Mouse (Mus musculus) lung, postnatal 36 days (tissue): ENCODE data around the gene Supt20.

Experiments
- DNase-seq: peaks from one replicate; pipeline ENCODE4 v3.0.0; 2022; ENCODE audit warnings: mixed read lengths

Gene Supt20

DNA sequence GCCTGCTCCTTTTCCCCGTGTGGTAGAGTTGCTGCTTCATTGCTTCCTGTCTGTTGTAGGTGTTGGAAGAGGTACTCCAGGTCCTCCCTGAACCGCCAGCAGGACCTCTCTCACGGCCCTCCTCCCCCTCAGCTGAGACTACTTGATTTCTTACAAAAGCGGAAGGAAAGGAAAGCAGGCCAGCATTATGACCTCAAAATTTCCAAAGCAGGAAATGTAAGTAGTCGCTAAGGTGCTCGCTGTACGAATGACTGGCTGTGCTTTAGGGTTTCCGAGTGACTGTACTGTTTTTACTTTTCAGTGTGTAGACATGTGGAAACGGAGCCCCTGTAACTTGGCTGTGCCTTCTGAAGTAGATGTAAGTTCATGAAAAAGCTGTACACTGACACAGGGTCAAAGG, 16.4 kb downstream of the Supt20 start:
- peak; percentile 36 for DNase-seq

DNA sequence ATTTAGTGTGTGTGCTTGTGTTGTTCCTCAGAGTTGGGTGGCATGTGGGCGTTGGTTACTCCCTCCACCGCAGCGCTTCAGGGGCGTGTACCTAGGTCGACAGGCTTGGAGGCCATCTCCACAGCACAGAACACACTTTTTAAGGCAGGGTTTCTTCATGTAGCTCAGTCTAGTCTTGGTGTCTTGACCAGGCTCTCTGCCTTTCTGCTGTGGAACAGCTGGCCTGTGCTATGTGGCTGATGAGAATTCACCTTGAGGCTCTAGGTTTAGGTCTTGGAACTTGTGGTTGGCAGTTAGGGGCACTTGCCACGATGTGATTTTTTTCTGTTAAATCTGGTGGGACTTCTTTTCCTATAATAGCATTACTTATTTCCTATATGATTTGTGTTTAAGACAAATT, 21.6 kb downstream of the Supt20 start, which contains the start of gene Gm21958:
TSS of gene Gm21958 (minus strand) at position 101 of the 400 bp plus-strand sequence.
- no peak for DNase-seq

DNA sequence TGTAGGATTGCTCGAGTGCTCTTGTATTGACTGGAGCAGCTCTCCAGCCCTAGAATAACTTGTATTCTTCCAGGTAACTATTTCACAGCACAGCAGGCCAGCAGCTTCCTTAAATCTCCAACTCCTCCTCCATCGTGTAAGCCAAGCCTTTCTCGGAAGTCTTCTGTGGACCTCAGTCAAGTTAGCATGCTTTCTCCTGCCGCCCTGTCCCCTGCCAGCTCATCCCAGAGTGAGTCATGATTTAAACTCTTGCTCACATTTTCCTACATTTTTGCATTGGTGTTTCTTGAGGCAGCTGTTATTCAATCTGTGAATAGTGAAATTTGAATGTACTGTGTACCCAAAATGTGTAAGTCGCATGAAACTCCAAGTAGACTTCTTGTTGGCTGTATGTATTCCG, 22.9 kb downstream of the Supt20 start:
- DNase-seq, result no peak

DNA sequence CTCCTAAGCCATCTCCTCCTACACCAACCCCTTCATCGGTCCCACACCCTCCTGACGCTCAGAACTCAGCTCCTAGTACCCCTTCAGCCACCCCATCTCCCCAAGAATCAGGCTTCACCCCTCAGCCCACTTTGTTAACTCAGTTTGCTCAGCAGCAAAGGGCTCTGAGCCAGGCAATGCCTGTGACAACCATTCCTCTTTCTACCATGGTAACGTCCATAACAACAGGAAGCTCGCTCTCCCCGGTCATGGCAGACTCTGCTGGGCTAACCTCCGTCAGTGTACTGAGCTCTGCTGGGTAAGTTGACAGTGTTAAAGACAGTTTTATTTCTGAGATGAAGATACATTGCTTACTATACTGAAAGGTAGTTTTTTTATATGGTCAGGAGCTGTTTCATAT, 24.7 kb downstream of the Supt20 start:
- DNase-seq, result no peak

DNA sequence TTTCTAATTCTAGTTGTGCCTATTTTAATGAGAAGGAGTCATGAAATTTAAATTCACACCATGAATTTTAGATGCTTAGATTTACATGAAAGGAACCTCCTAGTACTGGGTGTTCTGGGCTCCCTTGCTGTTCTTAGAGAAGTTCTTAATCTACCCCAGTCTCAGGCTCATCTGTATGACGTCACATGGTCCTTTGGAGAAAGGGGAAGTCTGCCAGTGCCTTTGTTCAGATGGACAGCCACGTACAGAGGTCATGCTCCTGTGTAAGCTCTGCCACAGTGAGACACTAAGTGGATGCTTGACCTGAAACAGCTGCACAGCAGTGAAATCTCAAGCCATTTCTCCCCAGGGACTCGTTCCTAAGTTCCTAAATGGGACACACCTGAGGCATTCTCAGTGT, 26.3 kb downstream of the Supt20 start:
- DNase-seq, result peak; percentile 44

DNA sequence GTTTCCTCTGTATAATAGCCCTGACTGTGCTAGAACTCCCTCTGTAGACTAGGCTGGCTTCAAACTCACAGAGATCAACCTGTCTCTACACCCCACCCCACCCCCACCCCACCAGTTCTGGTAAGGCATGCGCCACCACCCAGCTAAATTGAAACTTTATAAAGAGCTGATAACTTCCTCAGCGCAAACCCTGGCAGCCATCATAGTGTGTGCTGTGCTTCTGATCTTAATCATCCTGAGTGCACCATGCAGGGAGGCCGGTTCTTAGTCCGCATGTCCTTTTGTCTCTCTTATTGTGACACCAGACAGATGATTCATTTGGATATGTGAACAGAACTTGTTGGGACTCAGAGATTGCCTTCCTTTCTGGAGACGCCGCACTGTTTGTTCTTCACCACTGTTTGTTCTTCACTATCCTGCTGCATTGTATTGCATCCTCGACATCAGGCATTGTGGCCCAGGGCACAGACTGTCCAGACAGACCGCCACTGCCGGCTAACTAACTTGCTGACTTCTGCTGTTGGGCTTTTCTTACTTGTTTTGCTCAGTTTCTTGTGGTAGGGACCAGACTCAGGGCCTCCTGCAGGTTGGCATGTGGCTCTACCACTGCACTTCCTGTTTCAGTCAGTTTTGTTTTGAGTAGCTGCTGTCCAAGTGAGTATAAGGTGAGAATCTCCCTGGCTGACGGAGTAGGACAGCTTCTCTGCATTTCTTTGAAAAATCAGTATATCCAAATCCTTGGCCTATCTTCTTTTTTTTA, 31.3 kb downstream of the Supt20 start:
- peak; percentile 42 for DNase-seq

DNA sequence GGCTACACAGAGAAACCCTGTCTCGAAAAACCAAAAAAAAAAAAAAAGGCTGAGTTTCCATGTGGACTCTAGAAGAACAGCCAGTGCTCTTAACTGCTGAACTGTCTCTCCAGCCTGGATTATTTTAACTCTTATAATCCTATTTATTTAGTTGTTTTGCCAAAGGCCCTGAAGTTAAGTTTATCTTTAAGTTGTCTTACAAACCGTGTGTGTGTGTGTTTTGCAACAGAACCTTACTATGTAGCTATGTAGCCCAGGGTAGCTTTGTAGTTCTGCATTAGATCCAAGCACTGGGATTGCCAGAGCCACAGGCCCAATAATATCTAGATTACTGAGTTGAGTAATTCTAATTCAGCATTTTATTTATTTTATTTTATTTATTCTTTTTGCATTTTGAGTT, 32.7 kb downstream of the Supt20 start:
- DNase-seq, result no peak

DNA sequence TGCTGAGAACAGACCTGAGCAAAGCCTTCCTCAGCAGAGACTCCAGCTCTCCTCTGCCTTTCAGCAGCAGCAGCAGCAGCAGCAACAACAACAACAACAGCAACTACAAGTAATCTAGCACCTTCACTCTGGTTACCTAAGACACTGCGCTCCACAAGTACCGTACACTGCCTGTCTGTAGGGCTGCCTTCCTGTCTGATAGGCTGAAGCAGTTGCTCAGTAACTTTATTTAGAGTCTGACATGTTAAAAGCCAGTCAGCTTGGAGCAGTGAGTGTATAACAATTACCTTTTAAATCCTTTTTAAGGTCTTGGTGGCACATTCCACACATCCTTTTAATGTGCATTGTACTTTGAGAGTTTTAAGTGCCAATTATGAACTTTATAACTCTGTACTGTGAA, 35.0 kb downstream of the Supt20 start:
- no peak for DNase-seq

DNA sequence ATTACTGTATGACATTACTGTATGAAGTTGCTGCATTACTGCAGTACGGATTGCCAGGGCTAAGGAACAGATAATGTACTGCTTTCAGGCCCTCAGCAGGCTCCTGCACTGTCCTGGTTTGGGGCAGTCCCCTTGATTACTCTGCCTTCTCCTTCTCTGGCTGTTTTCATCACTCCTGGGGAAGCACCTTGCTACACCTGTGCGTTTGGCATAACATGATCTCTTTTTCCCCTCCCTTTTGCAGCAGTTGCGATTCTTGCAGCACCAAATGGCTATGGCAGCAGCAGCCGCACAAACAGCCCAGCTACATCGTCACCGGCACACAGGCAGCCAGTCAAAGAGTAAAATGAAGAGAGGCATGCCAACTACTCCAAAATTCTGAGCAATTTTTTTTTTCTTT, 35.5 kb downstream of the Supt20 start:
- no peak for DNase-seq

DNA sequence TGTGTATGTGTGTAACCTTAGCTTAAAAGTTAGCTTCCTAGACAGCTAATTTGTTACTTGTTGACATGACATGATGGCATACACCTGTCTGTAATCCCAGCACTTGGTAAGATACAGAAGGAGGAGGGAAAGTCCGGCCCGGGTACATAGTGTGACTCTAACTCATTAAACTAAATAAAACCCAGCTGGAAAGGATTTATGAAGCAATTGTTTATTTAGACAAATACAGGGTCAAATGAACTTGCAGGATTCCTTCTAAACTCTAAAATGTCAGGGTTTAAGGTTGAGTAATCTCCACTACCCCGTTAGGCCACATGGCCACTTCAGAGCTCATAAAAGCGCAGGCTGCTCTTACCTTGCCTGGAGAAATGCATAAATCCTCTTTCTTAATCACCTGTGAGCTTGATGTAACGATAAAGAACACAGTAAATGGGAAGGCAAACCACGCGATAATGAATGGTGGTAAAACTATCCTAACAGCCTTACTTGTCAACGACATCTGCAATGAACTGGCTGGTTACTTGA, 39.1 kb downstream of the Supt20 start:
- no peak for DNase-seq

DNA sequence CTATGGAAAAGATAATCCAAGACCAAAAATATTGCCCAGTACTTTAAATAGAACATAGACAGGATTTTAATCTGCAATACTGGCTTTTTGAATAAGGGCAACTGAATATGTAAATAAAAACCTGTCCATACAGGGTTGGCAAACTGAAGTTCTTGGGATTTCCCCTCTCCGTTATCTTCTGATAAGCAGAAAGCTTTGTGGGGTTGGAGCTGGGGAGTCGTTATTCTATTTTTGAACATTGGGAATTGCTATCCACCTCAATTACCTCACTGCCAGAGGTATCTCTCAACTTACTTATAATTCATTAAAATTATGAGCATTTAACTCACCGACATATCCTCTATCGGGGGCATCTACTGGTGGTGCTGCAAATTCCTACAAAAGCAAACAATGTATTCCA, 39.8 kb downstream of the Supt20 start:
- no peak for DNase-seq

DNA sequence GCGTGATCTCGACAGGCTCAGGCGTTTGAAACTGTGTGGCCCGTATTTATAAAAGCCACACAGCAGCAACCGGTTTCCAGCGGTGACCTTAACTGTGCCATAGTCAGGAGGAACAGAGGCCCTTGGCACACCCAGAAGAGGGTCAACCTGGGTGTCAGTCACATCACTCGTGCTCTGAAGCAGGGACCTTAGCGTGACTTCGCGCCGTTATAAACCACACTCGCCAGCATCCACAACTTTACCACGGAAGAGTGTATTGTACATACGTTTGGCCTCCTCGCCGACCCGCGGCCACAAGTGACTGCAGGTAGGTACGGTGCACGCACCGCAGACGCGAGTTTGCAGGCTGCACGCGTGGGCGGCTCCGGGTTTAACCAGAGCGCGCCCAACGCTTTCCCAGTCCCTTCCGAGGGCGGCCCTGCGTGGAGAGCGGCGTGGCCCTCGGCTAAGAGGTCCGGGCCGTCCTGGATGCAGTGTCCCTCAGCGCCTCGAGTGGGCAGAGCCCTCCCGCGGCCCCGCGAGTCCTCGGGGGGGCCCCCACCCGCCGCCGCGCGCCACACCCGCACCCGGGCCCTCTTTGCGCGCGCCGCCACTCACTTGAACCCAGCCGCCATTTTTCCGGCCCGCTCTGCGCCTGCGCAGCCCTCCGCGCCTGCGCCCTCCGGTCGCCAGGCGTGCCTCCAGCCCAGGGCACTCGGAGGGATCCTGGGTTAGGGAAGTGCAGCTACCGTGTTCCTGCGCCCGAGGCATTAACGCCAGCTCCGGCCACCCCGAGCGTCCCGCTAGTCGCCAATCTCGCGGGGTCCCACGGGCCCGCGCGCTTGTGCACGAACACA, 42.0 kb downstream of the Supt20 start:
- peak; percentile 89 for DNase-seq

DNA sequence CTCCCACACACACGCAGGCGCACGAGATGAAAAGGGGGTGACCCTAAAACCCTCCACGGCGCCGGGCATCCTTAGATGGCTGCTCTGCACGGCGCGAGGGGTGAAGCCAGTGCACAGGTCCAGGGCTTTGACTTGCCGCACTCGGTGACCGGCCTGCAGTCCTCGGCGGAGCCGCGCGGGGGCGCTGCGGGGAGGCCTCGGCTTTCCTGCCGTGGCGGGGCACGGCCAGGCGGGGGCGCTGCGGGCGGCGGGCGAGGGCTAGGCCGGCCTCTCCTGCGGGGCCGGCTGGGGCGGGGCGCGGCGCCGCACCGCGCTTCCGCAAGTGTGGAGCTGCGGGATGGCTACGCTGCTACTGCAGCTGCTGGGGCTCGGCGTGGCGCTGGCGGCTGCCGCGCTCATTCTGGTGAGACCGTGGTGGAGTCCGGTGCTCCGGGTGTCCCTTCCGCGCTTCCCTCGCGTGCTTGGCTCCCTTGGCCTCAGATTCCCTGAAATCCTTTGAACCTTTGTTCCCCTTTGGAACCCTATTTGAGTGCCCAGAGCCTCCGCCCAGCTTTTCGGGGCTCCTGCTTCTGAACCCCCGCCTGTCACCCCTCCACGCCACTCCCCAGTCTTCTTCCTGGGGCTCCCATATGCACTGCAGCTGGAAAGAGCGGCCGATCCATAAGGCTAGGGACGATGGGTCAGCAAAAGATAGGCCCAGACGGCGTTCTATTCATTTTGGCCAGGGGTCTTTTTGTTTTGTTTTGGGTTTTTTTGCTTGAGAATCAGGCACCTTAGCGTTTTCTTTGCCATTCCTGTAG, 42.8 kb downstream of the Supt20 start, which contains the start of the genes Exosc8 and Alg5:
TSS of gene Exosc8 (minus strand) at position 147 of the 800 bp plus-strand sequence.
TSS of gene Alg5 (plus strand) at position 293 of the 800 bp plus-strand sequence.
- peak; percentile 87 for DNase-seq

DNA sequence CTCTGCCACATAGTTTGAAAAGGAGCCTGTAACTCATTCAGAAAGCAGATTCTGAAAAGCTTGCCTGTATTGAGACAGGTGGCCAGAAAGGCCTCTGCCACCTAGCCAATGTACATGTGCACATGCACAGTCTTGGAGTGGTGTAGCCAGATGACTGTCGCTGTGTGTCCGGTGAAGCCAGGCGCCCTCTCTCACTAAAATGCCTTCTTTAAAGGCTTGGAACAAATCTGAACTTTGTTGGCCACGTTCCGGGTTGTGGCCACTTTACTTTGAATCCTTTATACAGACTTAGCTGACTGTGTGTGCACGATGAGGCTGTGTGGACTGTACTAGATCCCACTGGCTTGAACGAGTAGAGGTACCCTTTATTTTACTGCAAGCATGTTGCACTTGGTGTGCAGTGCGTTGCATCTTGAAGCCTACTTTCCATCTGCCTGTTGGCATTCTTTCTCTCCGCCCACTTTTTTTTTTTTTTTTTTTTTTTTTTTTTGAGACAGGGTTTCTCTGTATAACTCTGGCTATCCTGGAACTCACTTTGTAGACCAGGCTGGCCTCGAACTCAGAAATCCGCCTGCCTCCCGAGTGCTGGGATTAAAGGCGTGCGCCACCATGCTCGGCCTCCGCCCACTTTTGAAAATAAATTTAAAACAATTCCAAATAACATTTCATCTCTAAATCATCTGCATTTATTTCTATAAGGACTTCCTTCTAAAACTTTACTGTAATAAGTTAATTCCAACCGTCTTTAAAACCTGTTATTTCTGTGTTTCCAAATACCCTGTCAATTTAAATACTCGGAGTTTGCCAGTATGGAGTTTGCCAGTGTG, 43.7 kb downstream of the Supt20 start:
- no peak for DNase-seq

DNA sequence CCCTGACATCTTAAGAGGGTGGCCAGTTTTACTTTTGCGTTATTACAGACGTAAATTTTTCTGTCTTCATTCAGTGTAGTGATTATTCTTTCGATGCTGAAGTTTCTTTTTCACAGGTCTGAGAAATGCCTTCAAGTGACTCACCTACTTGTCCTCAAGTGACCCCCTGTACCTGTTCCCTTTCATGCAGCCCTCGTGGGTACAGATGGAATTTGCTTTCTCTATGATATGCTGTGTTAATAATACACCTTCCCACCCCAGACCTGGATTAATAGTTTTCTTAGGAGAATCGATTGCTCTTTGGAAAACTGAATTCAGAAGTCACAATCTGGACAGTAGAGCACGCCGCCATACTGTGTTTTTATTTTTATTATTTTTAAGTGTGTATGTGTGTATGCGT, 44.7 kb downstream of the Supt20 start:
- no peak for DNase-seq

DNA sequence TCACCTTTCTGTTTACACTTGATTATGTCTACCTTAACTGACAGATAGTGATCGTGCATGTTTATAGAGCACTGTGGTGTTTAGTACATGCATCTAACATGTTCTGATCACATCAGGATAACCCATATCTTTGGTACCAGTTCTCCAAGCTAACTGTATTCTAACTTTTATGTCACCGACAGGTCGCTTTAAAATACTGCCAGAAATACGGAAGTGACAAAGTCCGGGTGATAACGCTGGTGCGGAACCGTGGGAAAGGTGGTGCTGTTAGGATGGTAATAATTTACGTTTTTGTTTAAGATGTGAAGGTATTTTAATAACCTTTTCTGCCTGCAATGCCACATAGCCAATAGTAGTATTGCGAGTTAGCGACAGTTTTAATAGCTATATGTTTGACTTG, 49.4 kb downstream of the Supt20 start:
- no peak for DNase-seq

DNA sequence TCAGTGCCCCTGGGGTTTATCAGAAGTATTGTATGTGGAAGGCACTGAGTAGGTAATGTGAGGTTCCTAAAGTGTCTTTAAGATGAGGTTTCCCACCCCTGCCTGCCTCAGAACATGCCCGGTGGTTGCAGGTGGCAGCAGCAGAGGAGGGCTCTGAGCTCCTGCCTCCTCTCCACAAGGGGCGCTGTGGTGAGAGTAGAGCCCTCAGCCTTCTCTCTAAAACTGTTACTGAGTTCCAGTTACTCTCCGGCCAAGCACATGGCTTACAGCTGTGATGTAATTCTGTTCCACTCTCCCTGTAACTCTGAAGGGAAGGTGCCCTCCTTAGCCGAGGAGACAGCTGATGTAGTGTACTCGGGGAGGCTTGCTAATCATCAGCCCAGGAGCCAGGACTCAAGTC, 53.2 kb downstream of the Supt20 start:
- no peak for DNase-seq

DNA sequence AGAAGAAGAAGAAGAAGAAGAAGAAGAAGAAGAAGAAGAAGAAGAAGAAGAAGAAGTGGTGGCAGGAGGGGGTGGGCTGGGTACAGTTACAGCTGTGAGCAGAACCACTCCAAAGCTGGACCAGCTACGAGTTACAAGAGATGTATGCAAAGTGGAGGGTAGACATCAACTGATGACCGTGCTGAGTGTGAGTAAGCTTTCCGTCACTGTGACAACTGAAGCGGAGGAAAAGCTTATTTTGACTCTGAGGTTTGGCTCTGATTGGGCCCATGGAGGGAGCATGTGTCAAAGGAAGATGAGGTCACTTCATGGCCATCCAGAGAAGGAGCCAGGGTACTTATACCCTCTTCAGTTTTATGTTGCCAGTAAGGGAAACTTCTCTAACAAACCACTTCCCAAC, 60.8 kb downstream of the Supt20 start:
- DNase-seq, result no peak

DNA sequence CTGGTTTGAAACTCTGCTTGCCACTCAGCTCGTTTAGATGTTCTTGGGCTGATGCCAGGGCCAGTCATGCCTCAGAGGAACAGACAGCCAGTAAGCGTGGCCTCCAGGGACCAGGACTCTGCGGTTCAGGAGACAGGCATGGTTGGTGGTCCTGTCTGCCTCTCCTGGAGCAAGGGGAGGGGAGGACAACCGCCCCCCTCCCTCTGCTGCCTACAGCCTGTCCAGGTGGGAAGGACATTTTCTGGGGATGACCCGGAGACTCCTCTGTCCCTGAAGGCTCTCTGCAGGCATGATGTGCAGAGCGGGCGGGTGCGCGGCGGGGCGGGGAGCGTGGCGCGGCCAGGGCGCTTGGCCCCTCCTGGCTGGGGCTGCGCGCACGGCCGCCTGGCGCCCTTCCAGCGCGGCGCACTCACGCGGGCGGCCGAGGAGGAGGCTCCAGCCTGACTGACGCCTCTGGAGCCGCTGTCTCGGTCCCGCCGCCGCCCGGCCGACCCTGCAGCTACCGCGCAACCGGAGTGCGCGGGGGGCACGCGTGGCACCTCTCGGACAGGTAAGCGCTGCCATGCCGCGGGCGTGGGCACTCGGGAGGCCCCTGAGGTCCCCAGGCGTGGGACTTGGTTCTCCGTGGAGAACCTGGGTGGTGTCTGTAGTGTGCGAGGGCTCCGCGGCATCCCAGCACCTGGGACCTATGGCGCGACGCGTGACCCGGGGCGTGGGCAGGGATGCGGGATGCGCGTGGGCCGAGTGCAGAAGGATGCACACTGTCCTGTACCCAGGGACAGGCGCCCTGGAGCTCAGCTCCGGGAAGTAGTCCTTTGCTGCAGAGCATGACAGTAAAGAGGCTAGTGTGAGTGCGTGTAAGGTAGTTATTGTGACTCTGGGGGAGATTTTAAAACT, 62.8 kb downstream of the Supt20 start, which contains the start of gene Smad9:
TSS of gene Smad9 (plus strand) at position 438 of the 897 bp plus-strand sequence.
- DNase-seq, result peak; percentile 46

DNA sequence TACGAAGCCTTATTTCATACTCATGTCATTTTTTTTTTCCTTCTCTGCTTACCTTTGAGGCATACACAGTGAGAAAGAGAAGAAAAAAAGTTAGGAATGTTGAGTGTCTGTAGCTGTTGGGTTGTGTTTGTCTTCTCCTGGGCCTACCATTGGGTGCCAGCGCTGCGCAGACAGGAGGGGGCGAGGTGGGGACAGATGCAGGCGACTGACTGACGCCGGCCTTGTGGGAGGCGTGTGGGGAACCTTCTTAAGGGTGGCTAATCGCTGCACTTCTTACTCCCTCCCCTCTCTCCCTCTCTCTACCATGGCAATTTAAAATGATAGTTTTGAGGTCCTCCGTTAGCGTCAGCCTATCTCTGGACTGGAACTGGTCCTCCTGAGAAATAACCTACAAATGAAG, 63.5 kb downstream of the Supt20 start:
- DNase-seq, result peak; percentile 43

DNA sequence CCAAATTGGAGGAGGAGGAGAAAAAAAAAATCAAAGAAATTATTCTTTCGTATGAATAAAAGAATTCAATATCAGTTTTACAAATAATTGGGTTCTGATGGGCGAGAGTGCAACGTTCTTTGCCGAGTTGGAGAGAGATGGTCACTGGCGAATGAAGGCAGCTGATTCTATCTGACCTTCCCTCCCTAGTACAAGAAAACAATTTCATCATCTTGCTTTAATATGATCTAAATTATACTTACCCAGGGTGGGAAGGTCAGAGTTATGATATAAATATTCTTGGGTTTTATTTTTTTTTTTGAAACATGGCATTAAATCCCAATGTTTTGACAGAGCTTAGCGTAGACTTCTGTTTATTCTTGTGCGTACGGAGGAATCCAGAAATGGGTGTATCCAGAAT, 64.8 kb downstream of the Supt20 start:
- DNase-seq, result no peak
